Mouse (Mus musculus) left cerebral cortex, postnatal 4 days (tissue): ENCODE measurements around the gene Mei1. TPM values are rescaled to one million over a fixed set of nuclear protein-coding genes. Genes with fewer than 3 reads are reported as not detected.

Experiments used
- DNase-seq: peaks from one replicate; pipeline ENCODE4 v3.0.0-alpha.2; 2022
- intact Hi-C: fragments of 180-260 bp; cut with DNase I; formaldehyde crosslinking; loops from one replicate; pipeline ENCODE4 v1.15.1; 2025
- total RNA-seq, 2 experiments: library from RNA; stranded (reverse); gene quantifications; 2 replicates each; pipeline ENCODE4 v1.2.3; 2021

Mei1 gene
- total RNA-seq, result under 1 TPM in 1 of 2 experiments, not detected in 1; 0.10 TPM

DNA sequence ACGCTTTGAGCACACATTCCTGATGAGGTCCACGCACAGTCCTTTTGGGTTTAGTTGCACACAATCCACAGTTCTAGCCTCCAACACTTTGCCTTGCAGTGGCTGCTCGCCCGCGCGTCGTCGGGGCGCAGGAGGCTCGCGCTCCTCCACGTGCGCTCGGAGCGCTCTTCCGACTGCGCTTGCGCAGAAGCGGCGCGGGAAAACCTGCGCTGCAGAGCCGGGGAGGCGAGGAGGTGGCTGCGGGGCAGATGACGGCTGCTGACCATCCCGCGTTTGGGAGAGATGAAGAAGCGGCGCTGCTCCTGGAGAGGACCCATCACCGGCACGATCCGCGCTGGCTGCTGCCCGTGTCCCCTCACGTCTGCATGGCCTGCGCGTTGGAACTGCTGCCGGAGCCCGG, at the start of gene Mei1:
Mei1 (plus strand) TSS at position 99 of the 400 bp plus-strand sequence.
- intact Hi-C loops, result loop anchor here (10.0 kb wide), 1 partner anchor 55 kb away; the partner anchor contains the start of gene Ccdc134
- no peak for DNase-seq

DNA sequence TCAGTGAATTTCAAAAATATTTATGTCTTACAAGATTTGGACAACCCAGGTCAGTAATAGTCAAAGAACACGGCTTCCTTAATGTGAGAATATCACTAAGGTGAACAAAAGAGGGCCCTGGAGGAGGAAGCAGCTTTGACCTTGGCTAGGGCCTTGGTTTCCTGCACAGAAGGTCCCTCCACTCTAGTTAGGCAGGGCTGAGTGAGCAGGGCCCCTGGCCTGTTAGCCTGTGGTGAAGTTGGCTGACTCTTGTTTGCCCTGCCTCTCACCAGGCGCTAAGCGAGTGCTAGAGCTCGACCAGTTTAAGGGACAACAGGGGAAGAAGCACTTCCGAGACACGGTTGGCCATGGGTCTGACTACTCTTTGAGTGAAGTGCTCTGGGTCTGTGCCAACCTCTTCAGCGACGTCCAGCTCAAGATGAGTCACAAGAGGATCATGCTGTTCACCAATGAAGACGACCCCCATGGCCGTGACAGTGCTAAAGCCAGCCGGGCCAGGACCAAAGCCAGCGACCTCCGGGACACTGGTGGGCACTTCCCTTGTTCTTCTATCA, 47.2 kb upstream of the Mei1 start:
- DNase-seq, result no peak
- intact Hi-C loops, result no loop called here

DNA sequence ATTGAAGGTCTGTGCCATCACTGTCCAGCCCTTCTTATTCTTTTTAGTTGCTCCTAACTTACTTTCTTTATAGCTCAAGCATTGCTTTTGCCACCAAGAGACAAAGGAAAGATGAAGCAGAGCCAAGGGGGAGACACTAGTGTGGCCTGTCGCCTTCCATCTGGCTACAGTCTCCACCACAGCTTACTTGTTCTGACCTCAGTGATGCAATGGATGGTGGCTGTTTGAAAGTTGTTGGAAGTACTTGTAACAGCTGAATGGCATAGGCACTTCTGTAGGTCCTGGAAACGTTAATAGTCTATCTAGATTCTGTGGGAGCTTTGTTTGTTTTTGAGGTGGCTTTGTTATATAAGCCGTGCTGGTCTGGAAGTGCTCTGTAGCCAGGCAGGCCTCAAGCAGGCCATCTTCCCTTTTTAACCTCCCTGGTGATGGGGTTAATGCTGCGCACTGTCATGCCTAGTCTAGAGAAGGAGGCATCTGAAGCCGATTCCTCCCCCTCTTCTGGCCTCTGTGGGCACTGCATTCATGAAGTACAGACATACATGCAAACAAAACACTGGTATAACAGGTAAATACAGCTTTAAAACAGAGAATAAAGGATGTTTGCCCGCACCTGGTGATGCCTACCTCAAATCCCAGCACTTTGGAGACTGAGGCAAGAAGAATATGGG, 45.7 kb upstream of the Mei1 start:
- no peak for DNase-seq

DNA sequence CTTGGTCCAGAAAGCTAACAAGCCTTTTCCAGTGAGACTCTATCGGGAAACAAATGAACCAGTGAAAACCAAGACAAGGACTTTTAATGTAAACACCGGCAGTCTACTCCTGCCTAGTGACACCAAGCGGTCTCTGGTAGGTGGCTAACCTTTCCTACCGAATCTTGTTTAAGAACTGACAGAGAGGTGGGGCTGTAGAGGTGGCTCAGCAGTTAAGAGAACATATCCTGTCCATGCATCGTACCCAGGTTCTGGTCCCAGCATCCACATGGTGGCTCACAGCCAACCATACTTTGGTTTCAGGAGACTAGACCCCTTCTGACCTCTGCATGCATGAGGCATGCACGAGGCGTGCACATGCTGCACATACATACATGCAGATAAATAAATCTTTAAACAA, 42.5 kb upstream of the Mei1 start:
- intact Hi-C loops, result no loop called here
- no peak for DNase-seq

More for the DNA sequence above, 45.7 kb upstream of the Mei1 start:
- intact Hi-C loops, result no loop called here

DNA sequence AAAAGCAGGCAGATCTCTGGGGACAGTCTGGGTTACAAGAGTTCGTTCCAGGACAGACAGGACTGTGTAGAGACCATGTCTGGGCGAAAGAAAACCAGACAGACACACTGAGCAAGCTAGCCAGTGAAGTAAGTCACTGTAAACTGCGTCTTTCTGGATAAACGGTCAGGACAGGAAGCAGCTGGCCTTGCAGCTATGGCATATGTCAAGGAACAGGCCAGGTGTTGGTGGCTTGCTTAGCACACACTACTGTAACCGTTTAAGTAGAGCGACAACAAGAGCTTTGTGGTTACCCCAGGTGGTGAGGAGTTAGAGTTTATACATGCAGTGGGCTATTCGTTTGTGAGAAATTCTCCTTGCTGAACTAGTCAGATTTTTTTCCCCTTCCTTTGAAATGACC, 42.1 kb upstream of the Mei1 start:
- intact Hi-C loops, result no loop called here
- no peak for DNase-seq

DNA sequence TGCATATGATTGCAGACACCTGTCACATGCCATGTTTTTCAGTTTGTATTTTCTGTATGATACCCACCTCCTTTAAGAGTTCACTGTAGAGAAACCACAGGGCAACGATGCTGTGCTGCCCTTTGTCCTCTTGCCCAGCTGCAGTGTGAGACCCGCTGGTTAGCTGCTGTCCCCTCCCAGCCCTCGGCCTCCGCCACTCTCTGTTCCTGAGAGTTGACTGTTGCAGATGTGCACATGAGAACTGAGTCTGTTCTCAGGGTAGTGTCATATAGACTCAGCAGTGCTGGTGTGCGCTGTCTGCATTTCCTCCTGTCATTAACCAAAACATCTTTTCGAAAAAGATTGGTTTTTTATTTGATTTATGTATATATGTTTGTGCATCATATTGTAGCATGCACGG, 37.4 kb upstream of the Mei1 start:
- intact Hi-C loops, result no loop called here
- DNase-seq, result no peak

DNA sequence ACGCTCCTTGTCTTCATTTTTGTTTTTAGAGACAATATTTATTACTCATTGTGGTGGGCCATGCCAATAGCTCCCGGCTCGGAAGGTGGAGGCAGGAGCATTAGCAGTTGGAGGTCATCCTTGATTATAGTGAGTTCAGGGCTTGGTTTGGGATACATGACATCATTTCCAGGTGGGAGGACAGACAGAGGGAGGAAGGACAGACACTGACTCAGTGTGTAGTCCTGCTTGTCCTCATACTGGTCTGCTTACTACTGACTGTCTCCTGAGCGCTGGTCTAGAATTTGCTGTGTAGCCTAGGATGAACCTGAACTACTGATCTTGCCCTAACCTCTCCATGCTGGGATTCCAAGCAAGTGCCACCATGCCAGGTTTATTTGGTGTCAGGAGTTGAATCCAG, 36.0 kb upstream of the Mei1 start, which contains the start of gene Desi1:
Desi1 (minus strand) TSS at position 101 of the 400 bp plus-strand sequence.
- intact Hi-C loops, result no loop called here
- no peak for DNase-seq

DNA sequence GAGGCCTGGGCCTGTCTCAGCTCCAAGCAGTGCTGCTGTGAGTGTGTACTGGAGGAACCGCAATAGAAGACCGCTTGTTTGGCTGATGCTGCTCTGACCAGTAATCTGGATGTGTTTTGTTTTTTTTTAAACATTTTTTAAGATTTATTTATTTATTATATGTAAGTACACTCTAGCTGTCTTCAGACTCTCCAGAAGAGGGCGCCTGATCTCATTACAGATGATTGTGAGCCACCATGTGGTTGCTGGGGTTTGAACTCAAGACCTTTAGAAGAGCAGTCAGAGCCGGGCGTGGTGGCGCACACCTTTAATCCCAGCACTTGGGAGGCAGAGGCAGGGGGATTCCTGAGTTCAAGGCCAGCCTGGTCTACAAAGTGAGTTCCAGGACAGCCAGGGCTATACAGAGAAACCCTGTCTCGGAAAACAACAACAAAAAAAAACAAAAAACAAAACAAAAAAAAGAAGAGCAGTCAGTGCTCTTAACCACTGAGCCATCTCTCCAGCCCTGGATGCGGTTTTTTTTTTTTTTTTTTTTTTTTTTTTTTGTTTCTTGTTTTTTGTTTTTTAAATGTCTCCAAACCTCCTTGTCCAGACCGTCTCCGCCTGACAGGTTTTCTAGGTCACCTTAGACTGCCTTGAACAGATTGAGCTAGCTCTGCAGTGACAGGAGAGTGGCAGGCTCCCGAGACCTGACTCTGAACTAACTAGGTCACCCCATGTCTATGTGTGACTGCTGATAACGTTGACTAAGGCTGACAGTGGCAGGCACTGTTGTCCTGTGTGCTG, 33.7 kb upstream of the Mei1 start:
- DNase-seq, result no peak
- intact Hi-C loops, result no loop called here

DNA sequence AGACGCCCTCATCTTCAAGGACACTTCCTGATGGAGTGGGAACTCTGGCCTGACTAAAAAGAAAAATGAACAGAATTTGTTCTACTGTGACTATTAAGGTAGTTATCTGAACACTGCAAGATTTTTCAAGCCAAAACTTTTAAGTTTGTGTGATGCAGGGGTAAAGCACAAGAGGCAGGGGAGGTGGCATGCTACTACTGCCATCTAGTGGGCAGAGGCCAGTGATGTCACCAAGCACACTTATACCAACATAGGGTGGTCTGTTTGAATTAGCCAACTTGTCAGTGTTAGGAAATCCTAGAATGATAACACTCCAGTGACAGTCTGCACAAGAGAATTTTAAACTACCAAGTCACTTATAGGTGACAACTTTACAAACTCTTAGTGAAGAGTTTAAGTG, 29.1 kb upstream of the Mei1 start:
- peak; percentile 43 for DNase-seq
- intact Hi-C loops, result no loop called here

DNA sequence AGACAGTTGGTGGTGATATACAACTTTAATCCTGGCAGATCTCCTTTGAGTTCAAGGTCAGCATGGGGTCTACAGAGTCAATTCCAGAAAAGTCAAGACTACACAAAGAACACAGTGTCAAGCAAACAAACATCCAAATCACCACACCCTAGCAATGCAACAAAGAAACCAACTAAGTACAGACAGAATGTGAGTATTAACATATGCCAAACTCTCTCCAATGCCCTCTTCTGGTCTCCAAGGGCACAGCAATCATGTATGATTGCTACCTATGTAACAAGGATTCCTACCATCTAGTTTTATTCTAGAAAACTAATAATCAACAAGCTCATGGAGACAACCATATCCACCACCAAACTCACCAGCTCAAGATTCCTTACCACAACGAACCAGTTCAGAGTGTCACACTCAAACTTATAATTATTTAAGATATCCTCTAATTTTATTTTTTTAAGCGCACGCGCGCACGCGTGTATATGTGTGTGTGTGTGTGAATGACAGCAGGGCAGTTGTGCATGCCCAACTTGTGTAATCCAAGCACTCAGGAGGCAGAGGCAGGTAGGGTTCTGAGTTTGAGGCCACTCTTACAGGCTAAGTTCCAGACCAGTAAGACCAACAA, 25.5 kb upstream of the Mei1 start:
- intact Hi-C loops, result no loop called here
- no peak for DNase-seq

DNA sequence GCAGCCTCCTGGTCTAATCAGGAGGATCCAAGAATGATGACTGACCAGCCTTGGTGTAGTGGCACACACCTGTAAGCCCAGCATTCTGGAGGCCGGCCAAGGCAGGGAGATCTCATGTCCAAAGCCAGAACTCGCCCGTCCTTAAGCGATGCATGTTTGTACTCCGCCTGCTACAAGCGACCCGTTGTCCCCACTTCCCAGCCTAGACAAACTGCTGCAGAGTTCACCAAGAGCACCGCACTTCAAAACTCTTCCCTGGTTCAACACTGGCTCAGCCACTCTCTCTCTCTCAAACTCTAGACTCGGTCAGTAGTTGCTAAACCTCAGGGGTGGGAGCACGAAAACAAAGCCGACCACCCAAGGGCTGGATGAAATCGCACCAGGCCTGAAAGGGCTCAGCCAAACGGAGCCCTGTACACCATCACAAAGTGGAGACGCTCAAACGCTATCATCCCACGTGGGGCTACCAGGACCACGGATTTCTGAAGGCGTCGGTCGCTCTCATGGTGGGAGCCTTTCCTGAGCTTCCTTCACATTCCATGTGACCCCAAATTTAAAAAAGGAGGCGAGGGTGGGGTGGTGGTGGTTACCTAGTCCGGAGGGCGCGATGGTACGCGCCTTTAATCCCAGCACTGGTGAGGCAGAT, 23.4 kb upstream of the Mei1 start:
- peak; percentile 31 for DNase-seq
- intact Hi-C loops, result no loop called here

DNA sequence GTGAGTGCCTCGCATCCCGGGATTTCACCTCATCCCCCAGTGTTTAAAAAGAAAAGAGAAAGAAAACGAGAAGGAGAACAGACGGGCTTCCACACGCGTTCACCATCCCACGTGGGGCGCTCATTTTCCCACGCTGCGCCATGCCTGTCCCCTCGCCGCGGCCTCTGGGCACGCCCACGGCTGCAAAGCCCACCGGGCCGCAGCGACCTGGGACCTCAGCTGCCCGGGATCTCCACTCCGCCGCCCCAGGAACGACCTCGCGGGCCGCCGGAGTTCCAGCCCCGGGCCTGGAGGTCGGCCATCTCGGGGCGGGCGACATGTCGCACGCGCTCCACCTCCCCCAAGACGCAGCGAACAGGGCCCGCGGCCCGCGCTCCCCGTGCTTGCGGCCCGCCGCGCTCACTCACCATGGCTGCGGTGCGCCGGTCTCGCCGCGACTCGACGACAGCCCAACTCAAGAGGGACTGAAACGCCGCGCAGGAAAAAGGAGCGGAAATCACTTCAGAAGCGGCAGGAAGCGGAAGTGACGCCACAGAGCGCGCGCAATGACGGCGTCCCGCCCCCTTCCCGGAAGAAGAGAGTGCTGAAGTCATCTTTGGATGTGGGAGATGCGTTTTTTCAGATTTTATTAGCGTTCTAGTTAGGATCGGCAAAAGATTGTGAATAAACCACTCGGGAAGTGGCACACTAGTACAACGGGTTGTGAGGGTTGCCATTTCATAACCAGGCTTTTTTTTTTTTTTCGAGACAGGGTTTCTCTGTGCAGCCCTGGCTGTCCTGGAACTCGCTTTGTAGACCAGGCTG, 22.5 kb upstream of the Mei1 start, which contains the start of gene Snu13:
Snu13 (minus strand) TSS at position 519 of the 804 bp plus-strand sequence.
- DNase-seq, result peak; percentile 91

DNA sequence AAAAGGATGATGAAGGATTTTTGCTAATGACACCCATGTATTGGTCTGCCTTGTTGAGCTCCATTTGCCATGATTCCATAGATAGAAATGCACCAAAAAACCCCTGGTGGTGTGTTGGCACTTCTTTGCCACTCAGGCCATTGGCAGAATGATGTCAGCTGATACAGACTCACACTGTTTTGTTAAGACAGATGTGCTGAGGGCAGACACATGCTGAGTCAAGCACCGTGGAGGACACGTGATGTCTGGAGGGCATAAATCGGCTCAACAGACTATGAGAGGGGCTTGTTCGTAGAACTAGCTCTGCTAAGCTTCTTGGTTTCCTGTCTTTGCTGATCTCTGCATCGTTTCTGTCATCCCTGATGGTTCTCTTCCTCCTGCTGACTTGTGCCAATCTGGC, 17.3 kb upstream of the Mei1 start:
- DNase-seq, result no peak
- intact Hi-C loops, result no loop called here

More for the DNA sequence above, 22.5 kb upstream of the Mei1 start, which contains the start of gene Snu13:
- intact Hi-C loops, result no loop called here

DNA sequence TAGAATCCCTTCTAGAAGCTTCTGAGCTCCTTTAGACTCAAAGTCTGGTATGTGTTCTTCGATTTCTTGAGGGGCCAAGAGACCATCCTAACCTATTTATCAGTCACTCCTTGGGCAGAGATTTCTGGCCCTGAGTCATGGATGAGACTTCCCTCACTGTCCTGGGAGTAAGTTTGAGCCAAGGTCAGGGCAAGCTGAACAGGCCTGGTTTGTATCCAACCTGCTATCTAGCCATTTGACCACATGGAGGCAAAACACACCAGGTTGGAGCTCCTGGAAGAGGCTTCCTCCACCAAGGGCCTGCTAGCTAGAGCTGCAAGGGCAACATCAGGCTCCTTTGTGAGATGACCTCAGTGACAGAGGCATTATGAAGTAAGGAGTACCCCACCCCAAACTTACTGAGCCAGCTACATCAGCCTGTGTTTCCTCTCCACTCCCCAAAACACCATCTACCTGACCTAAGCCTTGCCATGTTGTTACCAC, 11.0 kb upstream of the Mei1 start, which contains the start of gene 4930407I10Rik:
4930407I10Rik (plus strand) TSS at position 433 of the 483 bp plus-strand sequence.
- intact Hi-C loops, result no loop called here
- DNase-seq, result no peak

DNA sequence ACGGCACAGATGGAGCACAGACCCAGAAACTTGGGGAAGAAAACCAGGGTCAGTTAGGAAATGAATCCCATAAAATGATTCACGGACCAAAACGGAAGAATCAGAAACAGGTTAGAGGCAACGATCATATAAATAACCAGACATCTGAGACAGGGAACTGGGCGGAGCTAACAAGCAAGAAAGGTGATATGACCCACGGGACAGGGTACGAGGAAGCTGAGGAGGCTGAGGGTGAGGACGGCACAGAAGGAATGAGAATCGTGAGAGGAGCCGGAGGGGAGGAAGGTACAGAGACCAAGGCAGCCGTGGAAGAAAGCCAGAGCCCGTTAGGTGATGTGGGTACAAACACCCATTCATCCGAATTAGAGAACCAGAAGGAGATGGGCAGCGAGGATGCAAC, 5.9 kb upstream of the Mei1 start:
- intact Hi-C loops, result loop anchor here (2.0 to 10.0 kb wide), 2 partner anchors 61 to 173 kb away; partner anchors contain the start of gene Ccdc134
- no peak for DNase-seq

DNA sequence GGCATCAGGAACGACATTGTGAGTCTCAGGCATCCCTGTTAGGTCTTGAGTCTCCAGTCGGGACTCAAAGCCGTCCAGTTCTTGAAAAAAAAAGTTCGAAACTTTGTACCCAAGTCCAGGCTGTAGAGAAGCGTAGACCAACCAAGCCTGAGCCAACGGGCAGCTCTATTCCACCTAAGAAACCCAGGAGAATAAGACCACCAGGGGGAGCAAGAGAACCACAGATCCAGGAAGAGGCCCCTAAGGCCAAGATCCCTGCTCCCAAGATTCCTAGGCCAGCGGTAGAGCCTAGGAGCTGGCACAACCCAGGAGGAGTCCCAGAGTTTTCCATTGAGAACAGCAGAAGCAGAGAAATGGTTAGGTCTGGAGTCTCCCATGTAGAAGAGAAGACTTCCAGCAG, 4.3 kb upstream of the Mei1 start:
- DNase-seq, result peak; percentile 75
- intact Hi-C loops, result loop anchor here (2.0 to 10.0 kb wide), 2 partner anchors 59 to 171 kb away; partner anchors contain the start of gene Ccdc134

DNA sequence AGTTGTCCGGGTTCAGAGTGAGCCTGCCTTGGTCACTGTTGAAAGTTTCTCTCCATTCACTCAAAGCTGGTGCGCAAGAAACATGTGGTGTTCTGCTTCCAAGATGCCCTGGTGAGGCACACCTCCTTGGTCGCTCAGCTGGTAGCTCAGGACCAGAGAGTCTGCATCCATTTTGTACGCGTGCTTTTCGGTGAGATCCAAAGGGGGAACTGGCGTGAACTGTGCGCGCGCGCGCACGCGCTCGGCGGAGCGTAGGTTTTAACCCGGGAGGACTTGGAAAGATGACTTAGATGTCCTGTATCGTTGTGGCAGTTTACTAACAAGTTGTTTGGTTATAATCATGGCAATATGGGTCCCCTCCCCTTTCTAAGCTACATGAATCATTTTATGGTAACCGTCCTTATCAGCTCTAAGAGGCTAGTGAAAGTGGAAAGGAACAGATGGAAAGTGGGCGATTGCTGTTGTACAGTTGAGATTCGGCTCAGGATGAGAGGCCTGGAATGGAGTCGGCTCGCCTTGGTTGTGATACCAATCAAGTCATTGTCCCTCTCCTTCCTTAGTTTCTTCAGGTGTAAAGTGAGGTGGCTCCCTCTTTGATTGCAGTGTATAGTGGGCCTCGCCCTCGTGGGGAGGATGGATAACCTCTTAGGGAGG, 2.1 kb downstream of the Mei1 start:
- intact Hi-C loops, result no loop called here
- no peak for DNase-seq

DNA sequence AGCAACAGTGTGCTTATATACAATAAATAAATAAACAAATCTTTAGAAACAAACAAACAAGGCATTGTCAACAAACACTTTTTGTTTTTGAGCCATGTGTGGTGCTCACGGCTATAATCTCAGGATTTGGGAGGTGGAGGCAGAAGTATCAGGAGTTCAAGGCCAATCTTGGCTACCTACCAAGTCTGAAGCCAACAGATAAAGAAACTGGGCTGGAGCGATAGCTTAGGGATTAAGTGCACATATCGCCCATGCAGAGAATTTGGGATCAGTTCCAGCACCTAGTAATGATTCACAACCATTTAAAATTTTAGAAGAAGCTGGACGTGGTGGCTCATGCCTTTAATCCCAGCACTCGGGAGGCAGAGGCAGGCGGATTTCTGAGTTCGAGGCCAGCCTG, 3.7 kb downstream of the Mei1 start:
- DNase-seq, result no peak
- intact Hi-C loops, result no loop called here

DNA sequence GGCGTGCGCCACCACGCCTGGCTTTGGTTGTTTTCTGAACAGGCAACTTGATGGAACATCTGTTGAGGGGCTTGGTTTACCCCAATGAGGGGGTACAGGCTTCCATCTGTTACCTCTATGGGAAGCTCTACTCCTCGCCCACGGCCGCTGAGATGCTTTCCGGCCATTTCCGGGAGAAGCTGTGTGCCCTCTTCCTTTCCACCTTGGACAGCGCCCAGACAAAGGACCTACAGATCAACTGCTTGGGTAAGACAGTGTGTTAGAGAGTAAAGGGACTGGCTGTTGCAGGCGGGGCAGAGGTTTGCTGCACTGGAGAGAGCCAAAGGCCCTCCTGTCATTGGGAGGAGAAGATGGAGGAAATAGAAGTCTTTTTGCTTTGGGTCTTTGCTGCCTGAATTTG, 10.1 kb downstream of the Mei1 start:
- intact Hi-C loops, result no loop called here

More for the DNA sequence above, 10.1 kb downstream of the Mei1 start:
- DNase-seq, result no peak
